Mouse (Mus musculus) 3T3-L1 (cell line): ENCODE results near the gene Ptprg.

ENCODE experiments used
- DNase-seq: peaks from one replicate; pipeline ENCODE4 v3.0.0-alpha.2; 2015; ENCODE audit warnings: low read depth, low spot score

Ptprg gene

DNA sequence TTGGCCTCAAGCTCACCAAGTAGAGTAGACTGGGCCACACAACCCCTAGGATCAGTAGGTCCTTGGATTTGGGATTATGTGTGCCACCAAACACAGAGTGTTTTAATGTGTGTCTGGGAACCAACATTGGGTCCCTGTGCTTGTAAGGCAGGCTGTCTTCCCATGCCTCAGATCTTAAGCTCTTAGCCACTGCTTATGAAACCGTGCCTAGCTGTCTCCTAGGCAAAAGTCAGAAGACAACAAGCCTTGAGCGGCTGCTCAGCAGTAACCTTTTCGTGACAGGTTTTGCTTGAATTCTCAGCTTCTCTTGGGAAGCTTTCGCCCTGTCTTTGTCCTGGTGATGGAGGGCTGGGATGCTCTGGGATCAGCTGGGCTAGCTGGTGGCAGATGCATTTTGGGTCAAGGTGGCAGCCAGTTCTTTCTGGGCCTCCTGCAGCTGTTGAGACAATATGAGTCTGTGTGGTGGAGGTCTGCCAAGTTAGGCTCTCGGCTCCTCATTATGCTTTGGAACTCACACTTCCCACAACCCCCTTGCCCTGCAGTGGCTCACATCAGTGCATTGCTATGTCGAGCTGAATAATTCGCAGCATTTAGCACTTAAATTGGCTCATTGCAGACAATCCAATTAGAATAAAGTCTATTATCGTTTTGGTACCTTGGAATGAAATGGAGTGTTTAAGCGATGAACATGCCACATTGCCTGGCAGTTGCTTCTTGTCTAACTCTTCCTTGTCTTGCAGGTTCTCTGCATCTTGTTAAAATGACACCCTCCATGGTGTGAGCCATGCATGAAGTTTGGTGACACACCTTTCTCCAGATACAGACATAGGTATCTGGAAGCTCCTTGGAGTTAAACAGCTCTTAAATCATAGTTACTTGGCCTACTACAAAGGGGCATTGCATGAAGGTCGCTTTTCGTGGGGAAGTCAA is 321.9 kb downstream of the Ptprg start:
- DNase-seq: no peak

- DNase-seq: no peak
Measured at GRCm38 (mm10) chr14:11881082-11881481, 327.8 kb downstream of the Ptprg start.

- DNase-seq: no peak
Measured at GRCm38 (mm10) chr14:11883142-11883921, 330.0 kb downstream of the Ptprg start.

GRCm38 (mm10) chr14:11883995-11884394 is 330.7 kb downstream of the Ptprg start:
- no peak for DNase-seq

DNA sequence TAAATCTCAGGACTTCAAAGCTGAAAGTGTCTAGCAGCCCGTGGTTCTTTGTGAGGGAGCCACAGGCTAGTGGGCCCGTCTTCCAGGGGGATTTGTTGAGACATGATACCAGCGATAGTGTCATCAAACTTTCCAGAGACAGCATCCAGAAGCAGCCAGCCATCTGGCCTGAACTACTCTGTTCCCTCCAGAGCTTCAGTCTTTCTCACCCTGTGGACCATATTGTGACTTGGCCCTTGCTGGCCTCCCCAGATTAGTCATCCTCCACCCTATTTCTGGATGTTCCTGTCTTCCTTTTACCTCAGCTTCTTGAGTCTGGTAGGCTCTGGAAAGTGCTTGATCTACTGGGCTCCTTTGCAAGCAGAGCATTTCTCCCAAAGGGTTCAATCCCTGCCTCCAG is 333.1 kb downstream of the Ptprg start:
- DNase-seq: no peak

DNA sequence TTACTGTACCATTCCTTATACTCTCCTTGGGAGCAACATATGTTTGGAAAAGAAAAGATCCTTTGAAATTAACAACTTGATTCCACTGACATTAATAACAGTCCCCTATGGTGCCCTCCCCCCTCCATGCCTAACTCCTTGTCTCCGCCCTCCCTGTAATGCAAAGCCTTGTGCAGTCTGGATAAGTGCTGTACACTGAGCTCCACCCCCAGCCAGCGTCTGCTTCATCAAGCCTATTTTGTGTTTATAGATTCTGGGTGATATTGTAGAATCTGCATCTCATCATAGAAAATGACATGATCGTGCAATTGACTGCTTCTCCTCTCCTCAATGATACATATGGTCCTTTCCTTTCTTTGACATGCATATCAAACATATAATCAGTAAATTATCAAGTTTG is 337.6 kb downstream of the Ptprg start:
- DNase-seq: no peak

DNA sequence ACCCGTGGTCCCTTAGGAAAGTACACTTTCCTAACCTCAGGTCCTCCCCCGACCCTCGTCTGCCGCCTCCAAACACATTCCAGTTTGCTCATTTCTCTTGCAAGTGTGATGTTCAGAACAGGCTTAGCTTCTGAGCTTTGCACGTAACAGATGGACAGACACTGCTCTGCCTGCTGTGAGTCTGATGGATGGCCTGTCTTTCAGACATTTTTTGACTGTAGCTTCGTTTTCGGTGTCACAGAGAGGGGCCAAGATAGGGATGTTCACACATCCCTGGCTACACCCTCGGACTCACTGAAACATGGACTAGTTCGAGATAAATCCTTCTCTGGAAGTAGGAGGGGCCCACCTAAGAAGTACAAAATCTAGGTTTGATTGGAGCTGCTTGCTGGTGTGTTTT is 339.3 kb downstream of the Ptprg start:
- DNase-seq: no peak

GRCm38 (mm10) chr14:11895486-11895885 is 342.2 kb downstream of the Ptprg start:
- no peak for DNase-seq

DNA sequence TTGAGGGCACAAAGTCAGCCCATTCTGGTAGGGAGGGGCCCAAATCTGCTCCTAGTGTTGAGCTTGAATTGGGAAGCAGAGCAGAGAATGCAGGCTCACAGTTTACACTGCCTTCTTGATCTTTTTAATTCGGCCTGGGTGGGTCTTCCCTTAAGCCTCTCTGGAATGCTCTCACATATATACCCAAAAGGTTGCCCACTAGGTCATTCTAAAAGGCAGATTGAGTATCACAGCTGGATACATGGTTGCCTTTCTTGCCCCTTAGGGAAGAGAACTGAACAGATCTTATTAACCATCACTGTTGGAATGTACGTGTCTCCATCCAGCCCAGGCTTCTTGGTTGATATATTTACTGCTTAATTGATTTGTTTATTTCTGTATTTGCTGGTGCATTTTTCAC is 349.5 kb downstream of the Ptprg start:
- DNase-seq: no peak

- DNase-seq: no peak
Measured at GRCm38 (mm10) chr14:11906130-11906675, 352.9 kb downstream of the Ptprg start.

GRCm38 (mm10) chr14:11912253-11912652 is 358.9 kb downstream of the Ptprg start:
- no peak for DNase-seq

DNA sequence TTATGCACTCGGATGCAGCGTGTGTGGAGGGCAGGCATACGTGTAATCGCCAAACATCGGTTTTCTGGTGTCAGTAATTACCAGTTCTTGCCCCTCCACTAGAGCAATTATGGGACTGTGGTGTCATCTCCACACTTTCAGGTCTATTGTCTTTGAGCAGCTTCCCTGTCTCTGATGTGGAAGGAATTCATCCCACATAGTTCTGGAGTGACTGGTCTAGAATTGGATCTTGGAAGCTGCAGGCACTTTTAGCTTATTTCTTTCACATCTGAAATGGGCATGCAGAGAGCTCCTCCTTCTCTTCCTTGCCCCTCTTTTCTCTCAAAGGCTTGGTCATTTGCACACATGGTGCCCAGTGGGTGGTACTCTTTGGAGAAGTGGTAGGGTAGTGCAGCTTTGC is 363.9 kb downstream of the Ptprg start:
- DNase-seq: no peak

DNA sequence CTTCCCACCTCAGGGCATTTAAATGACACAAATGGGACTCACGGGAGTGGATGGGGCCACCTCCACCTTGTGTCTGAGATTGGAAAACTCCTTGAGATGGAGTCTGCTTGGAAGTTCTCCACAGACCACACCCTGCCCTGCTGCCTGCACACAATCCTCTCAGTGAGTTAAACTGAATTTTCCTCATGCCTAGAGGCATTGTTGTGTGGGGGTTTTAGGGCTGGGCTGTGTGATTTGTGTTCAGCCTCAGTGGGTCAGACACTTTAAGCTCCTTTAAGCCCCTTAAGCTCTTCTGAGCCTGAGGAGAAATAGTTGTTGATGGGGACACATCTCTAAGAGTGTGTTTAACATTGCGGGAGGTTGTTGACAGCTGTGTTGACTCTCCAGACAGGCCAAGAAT is 375.2 kb downstream of the Ptprg start:
- DNase-seq: no peak

DNA sequence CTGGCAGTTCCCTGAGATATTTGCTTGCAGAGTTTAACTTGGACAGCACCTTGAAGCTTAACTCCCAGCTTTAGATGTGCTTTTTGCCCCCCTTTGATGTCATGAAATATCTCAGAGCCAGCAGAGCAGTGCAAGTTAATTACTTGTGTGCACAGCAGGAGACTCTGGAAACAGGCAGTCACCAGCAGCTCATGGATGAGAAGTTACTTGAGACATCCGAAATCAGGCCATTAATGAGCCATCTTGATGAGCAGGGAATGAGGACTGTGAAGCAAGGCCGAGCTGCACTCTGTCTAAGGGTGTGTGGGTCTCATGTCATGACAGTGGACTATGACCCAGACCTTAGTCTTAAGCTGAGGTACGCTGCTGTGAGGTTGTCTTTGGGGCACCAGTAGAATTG is 379.2 kb downstream of the Ptprg start:
- DNase-seq: no peak

DNA sequence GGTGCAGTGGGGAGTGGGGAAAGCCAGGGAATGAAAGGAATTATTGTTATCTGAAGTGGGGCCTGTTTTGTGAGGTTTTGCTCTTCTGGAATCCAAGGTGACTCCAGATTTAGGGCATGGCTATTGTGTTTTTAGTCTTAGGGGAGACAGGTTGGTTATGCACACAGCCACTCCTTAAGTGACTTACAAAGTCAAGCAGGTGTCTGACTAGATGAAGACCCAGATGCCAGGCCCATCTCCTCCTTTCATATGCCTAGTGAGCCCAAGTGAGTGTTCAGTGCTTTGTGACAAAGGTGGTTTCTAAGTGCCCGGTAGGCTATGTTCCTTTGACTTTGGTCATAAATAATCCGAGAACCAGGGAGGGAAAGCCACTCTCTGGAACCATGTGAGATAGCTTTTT is 381.2 kb downstream of the Ptprg start:
- DNase-seq: no peak

DNA sequence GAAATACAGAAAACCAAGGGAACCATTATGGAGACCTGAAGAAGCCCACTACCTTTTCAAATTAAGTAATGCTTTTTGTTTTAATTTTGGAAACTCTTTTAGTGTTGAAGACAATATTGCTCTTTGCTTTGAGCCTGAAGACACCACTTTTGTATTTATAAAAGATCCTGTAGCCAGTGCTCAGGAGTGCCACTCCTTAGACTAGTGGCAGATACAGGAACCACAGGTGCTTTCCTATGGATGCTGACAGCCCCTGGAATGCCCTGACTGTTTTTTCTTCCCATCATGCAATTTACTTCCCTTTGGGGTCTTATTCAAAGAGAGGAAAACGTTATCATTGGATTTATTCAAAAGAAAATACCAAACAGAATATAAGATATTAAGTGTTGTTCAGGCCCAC is 381.9 kb downstream of the Ptprg start:
- DNase-seq: no peak

GRCm38 (mm10) chr14:11935698-11936097 is 382.4 kb downstream of the Ptprg start:
- DNase-seq: no peak

DNA sequence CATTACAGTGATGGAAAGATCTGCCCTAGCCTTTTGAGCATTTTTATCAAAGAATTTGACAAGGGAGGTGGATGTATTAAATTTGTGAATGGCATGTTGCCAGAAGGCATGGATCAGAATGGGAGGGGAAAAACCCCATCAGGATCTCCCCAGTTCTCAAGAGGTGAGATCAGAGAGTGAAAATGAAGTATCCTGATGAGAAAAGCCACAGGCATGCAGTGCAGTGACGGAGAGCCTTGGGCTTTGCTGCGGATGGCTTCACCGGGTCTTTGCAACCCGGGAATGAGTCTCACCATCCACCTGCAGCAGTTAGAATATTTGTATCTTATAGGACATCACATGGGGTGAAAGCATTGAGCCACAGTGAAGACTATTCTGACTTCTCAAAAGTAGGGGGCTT is 385.6 kb downstream of the Ptprg start:
- no peak for DNase-seq

DNA sequence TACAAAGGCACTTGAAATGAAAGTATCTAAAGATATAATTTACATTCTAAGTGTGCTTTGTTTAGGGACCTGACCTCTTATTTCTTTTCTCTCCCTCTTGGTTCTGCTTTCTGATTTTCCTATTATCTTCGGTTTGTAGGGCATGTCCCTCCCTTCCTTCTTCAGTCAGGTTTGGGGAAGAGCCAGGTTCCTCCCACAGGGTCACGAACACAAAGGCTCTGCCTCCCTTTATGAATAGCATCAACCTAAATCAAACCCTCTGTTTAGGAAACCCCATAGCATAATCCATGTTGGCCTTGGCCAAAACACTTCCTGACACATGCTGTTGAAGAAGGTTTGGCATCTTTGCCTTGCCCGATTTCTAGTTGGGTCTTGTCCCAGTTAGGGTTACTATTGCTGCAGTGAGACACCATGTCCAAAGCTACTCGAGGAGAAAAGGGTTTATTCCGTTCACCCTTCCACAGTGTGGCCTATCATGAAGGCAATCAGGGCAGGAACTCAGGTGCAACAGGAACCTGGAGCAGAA is 388.7 kb downstream of the Ptprg start:
- no peak for DNase-seq

GRCm38 (mm10) chr14:11950379-11950778 is 397.0 kb downstream of the Ptprg start:
- DNase-seq: no peak

DNA sequence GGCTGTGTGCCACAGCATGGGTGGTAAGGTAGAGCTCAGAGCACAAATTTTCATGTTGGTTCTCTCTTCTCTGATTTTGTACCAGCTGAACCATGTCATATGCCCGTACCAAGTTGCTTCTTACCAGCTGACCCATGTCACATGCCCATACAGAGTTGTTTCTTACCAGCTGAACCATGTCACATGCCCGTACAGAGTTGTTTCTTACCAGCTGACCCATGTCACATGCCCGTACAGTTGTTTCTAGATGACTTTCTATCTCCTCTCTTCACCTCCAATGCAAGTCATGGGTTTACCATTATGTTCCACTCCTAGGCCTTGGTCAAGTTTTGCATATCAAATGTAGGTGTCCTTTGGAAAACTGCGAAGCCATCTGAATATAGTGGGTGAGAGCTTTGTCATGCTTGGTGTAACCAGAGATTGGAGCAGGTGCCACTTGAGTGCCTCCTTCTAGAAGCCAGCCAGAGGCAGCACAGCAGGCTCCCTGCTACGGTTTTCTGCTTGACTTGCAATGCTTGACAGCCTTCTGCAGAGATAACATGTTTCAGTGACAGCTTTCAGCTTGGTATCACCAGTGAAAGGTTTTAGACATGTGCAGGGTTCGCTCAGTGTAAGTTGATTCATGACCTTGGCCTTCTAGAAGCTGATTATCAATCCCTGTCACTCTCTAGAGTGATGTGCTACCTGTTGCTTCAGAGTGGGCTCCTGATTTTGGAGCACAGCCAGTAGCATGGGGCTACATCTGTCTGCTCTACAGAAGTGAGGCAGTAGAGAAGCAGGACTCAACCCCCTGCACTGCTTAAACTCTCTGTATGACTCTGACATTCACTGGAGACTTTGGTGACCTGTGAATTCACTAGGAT is 401.9 kb downstream of the Ptprg start:
- DNase-seq: no peak
